Mouse (Mus musculus) neural tube, embryonic 11.5 days (tissue): ENCODE data around the gene Rasal1. TPM values are rescaled to one million over a fixed set of nuclear protein-coding genes. Genes with fewer than 3 reads are reported as not detected.

ENCODE experiments used
- ATAC-seq: fragments of 200-750 bp; cut with Nextera tagmentation; 2 replicates; pipeline ENCODE4 v1.8.0; 2017; ENCODE audit warnings: moderate number of reproducible peaks, mild to moderate bottlenecking, moderate TSS enrichment, moderate library complexity; ENCODE audit not compliant: insufficient read depth, low FRiP score, low TSS enrichment
- DNase-seq: peaks from one replicate; pipeline ENCODE4 v3.0.0-alpha.2; 2015; ENCODE audit warnings: low spot score
- H3K27ac ChIP-seq: fragments of 300-500 bp; sonication (generic); 2 replicates; pipeline ENCODE4 v1.5.1; 2014; ENCODE audit warnings: low read depth, mild to moderate bottlenecking, low read length
- H3K27me3 ChIP-seq: fragments of 300-500 bp; sonication (generic); 2 replicates; pipeline ENCODE4 v1.6.1; 2014; ENCODE audit warnings: mild to moderate bottlenecking, low read length, mixed read lengths; ENCODE audit not compliant: control insufficient read depth, insufficient read depth
- H3K36me3 ChIP-seq: fragments of 300-500 bp; sonication (generic); 2 replicates; pipeline ENCODE4 v1.6.1; 2014; ENCODE audit warnings: mild to moderate bottlenecking, low read length, moderate library complexity, mixed read lengths; ENCODE audit not compliant: control insufficient read depth, insufficient read depth
- H3K4me1 ChIP-seq: fragments of 300-500 bp; sonication (generic); 2 replicates; pipeline ENCODE4 v1.6.1; 2014; ENCODE audit warnings: low read length, mixed read lengths; ENCODE audit not compliant: control insufficient read depth, insufficient read depth
- H3K4me2 ChIP-seq: fragments of 300-500 bp; sonication (generic); 2 replicates; pipeline ENCODE4 v1.6.1; 2014; ENCODE audit warnings: low read depth, mild to moderate bottlenecking, moderate library complexity
- H3K4me3 ChIP-seq: fragments of 300-500 bp; sonication (generic); 2 replicates; pipeline ENCODE4 v1.5.1; 2014; ENCODE audit warnings: low read depth, low read length
- H3K9ac ChIP-seq: fragments of 300-500 bp; sonication (generic); 2 replicates; pipeline ENCODE4 v1.6.1; 2014; ENCODE audit warnings: mild to moderate bottlenecking, low read length
- H3K9me3 ChIP-seq: fragments of 300-500 bp; sonication (generic); 2 replicates; pipeline ENCODE4 v1.6.1; 2016; ENCODE audit warnings: low read length; ENCODE audit not compliant: control insufficient read depth
- WGBS: fragments of 180-500 bp; shearing (Covaris S2); extraction: QIAGEN DNeasy Blood & Tissue Kit; methylation state at CpG from one replicate; pipeline ENCODE4 v1.1.7; 2014; 5-methylcytosine and 5-hydroxymethylcytosine counted together
- polyA plus RNA-seq: library from polyadenylated mRNA; unstranded; fragments of >200 nt; fragmentation: Nextera tagmentation; extraction: Ambion mirVana; gene quantifications from 2 replicates; pipeline ENCODE4 v1.2.1, GENCODE M21; 2014

Rasal1 gene
- polyA plus RNA-seq, 1 experiment from 2014 or later, result not detected

DNA sequence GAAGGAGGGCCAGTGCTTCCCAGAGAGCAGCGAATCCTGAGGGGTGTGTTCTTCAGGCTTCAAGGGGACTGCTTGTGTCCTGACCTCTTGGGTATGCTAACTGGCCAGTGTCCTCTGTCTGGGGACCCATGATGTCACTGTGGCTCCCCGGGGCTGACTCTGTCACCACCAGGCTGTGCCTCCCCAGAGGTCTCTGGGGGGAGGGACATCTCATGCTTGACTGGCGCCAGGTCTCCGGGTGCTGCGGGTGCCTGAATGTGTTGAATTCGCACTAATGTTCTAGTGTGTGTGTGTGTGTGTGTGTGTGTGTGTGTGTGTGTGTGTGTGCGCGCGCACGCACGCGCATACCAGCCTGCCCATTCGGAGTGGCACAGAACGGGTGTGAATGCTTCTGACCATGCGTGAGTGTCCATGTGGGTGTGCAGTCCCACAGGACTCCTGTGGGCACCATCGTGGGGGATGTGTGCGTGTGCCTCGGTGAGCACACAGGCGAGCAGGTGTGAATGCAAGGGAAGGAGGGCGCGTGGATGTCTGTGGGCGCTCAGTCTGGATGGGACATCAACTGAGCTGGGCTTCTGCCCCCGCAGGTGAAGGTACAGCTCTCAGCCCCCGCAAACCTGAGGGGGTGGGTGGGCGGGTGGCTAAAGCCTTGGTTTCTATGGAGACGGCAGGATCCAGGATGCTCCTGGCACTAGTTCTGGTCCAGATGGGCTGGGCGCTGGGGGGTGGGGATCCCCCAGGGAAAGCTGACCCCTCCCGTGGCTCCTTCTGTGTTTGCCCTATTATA lies 4.5 kb downstream of the Rasal1 start:
- Histone ChIP-seq H3K27me3 (peaks cover 23% of the 10 kb centered on the region), H3K4me3 (no peak overlapping the region), H3K9me3 (no peaks in the 10 kb centered on the region), H3K36me3 (no peaks in the 10 kb centered on the region), H3K4me2 (no peak overlapping the region), H3K9ac (no peak overlapping the region), H3K4me1 (no peaks in the 10 kb centered on the region), H3K27ac (no peak overlapping the region)
- 85% methylated on average over 28 of the region's 28 CpGs for WGBS
- ATAC-seq, result no peak
- DNase-seq, result no peak

- Histone ChIP-seq H3K4me2 (no peak overlapping the region), H3K4me1 (no peaks in the 10 kb centered on the region), H3K27me3 (peaks cover 16% of the 10 kb centered on the region), H3K9ac (no peak overlapping the region), H3K36me3 (no peaks in the 10 kb centered on the region), H3K27ac (no peak overlapping the region), H3K9me3 (no peaks in the 10 kb centered on the region), H3K4me3 (no peak overlapping the region)
- DNase-seq, result no peak
- WGBS, result 85% methylated on average over 2 of the region's 2 CpGs
- ATAC-seq, result no peak
Observed at GRCm38 (mm10) chr5:120653873-120654272, 5.3 kb downstream of the Rasal1 start.

DNA sequence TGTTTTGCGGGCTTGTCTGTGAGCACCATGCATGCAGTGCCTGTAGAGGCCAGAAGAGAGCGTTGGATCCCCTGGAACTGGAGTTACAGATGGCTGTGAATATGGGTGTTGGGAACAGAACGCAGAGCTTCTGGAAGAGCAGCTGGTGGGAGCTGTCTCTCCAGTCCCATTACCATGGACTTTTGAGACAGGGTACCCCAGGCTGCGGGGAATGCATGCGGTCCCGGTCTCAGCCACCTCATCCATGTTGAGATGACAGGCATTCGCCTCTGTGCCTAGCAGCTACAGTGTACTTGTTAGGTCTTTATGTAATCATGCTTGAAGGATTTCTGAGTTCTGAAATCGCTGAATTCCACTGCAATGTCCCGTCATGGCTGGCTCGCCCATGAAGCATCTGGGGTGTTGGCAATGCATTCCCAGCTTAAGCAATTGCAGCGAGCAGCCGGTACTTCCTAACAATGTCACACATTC lies 7.7 kb downstream of the Rasal1 start:
- Histone ChIP-seq H3K27ac (no peak overlapping the region), H3K4me1 (no peaks in the 10 kb centered on the region), H3K9ac (no peak overlapping the region), H3K9me3 (no peaks in the 10 kb centered on the region), H3K36me3 (no peaks in the 10 kb centered on the region), H3K27me3 (no peaks in the 10 kb centered on the region; the same call in 1 of the 2 replicates), H3K4me3 (no peak overlapping the region), H3K4me2 (no peak overlapping the region)
- no peak for DNase-seq
- 87% methylated on average over 12 of the region's 12 CpGs for WGBS
- no peak for ATAC-seq

- 46% methylated on average over 5 of the region's 5 CpGs for WGBS
- no peak overlapping the region for H3K9ac ChIP-seq
- DNase-seq, result no peak
- H3K4me2 ChIP-seq, result no peak overlapping the region
- no peaks in the 10 kb centered on the region for H3K36me3 ChIP-seq
- no peaks in the 10 kb centered on the region for H3K9me3 ChIP-seq
- no peak overlapping the region for H3K27ac ChIP-seq
- no peaks in the 10 kb centered on the region for H3K27me3 ChIP-seq
- no peak for ATAC-seq
- no peaks in the 10 kb centered on the region for H3K4me1 ChIP-seq
- no peak overlapping the region for H3K4me3 ChIP-seq
Observed at GRCm38 (mm10) chr5:120660816-120661215, 12.2 kb downstream of the Rasal1 start.

DNA sequence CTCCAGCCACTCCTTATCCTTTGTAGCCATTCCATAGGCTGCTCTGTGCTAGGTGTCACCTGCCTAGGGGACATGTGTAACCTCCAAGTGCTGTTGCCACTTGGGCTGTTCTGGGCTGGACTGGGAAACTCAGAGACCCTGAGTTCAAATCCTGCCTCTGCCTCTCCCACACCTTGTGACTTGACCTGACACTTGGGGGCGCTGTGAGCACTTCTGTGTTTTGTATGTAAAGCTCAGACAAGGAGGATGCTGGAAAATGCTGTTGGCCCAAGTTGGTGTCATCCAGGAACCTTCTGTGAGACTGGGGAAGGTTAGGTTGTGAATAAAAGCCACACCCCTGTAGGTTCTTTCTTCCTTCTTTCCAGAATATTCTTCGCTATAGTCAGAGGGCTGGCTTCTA lies 16.3 kb downstream of the Rasal1 start:
- Histone ChIP-seq H3K4me2 (no peak overlapping the region), H3K4me3 (no peak overlapping the region), H3K9me3 (no peaks in the 10 kb centered on the region), H3K36me3 (no peaks in the 10 kb centered on the region), H3K27ac (no peak overlapping the region), H3K4me1 (no peaks in the 10 kb centered on the region), H3K9ac (no peak overlapping the region), H3K27me3 (no peaks in the 10 kb centered on the region)
- WGBS, result 64% methylated on average over 2 of the region's 2 CpGs
- DNase-seq (no peak), ATAC-seq (no peak)

DNA sequence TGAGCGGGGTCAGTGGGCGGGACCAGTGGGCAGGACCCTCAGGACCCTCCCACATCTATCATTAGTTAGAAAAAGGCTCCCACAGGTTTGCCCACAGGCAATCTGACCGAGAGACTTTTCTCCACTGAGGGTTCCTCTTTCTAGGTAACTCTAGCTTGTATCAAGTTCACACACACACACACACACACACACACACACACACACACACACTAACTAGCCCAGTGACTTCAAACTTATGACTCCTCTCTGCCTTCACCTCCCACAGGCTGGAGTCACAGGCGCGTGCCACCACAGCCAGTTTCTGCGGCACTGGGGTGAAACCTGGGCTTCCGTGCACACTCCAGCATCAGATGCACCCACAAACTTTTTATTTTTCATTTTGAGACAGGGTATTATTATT lies 20.1 kb downstream of the Rasal1 start:
- Histone ChIP-seq H3K9ac (no peak overlapping the region), H3K4me1 (no peaks in the 10 kb centered on the region), H3K9me3 (no peaks in the 10 kb centered on the region), H3K4me2 (no peak overlapping the region), H3K36me3 (no peaks in the 10 kb centered on the region), H3K27me3 (no peaks in the 10 kb centered on the region), H3K4me3 (no peak overlapping the region), H3K27ac (no peak overlapping the region)
- no peak for ATAC-seq
- WGBS, result 73% methylated on average over 7 of the region's 7 CpGs
- DNase-seq, result no peak

DNA sequence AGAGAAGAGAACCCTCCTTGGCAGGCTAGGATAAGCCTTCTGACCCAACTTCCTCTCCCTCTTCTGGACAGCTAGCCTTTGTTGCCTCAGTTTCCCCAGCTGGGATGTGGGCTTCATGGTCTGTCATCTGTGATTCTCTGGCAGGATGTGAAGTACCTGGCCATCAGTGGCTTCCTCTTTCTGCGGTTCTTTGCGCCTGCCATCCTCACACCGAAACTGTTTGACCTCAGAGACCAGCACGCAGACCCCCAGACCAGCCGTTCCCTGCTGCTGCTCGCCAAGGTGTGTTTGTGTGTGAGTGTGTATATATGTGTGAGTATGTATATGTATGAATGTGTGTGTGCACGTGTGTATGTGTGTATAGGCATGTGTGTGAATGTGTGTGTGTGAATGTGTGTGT lies 21.5 kb downstream of the Rasal1 start:
- no peaks in the 10 kb centered on the region for H3K27me3 ChIP-seq
- H3K4me3 ChIP-seq, result no peak overlapping the region
- H3K9ac ChIP-seq, result no peak overlapping the region
- no peak overlapping the region for H3K27ac ChIP-seq
- no peaks in the 10 kb centered on the region for H3K36me3 ChIP-seq
- no peak overlapping the region for H3K4me2 ChIP-seq
- ATAC-seq, result no peak
- no peaks in the 10 kb centered on the region for H3K9me3 ChIP-seq
- DNase-seq, result no peak
- 92% methylated on average over 7 of the region's 7 CpGs for WGBS
- no peaks in the 10 kb centered on the region for H3K4me1 ChIP-seq

- H3K9ac ChIP-seq, result no peak overlapping the region
- H3K9me3 ChIP-seq, result no peaks in the 10 kb centered on the region
- no peak overlapping the region for H3K4me2 ChIP-seq
- no peaks in the 10 kb centered on the region for H3K4me1 ChIP-seq
- no peaks in the 10 kb centered on the region for H3K27me3 ChIP-seq
- H3K4me3 ChIP-seq, result no peak overlapping the region
- H3K27ac ChIP-seq, result no peak overlapping the region
- no peaks in the 10 kb centered on the region for H3K36me3 ChIP-seq
- DNase-seq, result no peak
- 77% methylated on average over 3 of the region's 3 CpGs for WGBS
- ATAC-seq, result no peak
Observed at GRCm38 (mm10) chr5:120671865-120672264, 23.3 kb downstream of the Rasal1 start.

GRCm38 (mm10) chr5:120673626-120674025 lies 25.0 kb downstream of the Rasal1 start:
- no peak overlapping the region for H3K4me2 ChIP-seq
- no peaks in the 10 kb centered on the region for H3K36me3 ChIP-seq
- H3K4me3 ChIP-seq, result no peak overlapping the region
- H3K9ac ChIP-seq, result no peak overlapping the region
- H3K27ac ChIP-seq, result no peak overlapping the region
- WGBS, result 8% methylated on average over 12 of the region's 12 CpGs
- no peaks in the 10 kb centered on the region for H3K4me1 ChIP-seq
- no peaks in the 10 kb centered on the region for H3K27me3 ChIP-seq
- DNase-seq (peak; percentile 67), ATAC-seq (no peak)
- no peaks in the 10 kb centered on the region for H3K9me3 ChIP-seq
